24 mouse cellular contexts compared by ENCODE assay signal in the genomic region with DNA sequence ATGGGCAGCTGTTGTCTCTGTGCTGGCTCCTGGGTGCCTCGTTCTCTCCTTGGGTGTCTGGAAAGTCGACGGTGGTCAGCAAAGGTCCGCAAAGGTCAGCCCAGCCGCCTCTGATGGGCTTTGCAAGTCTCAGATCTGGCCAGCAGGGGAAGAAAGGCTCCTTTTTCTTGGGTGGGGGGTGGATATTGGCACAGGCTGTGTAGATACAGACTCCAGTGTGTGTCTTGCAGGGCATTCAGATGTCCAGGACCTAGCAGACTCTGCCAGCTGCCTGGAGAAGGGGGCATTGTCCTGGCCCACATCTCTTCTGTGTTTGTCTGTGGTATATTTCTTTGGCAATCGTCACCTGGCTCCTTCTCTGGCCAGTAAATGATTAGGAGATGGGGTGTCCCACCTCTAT. TPM values are rescaled to one million over a fixed set of nuclear protein-coding genes. Genes with fewer than 3 reads are reported as not detected.
DNase-seq lines count a peak whose midpoint lies in the region; ATAC-seq and TF ChIP-seq lines count a peak whose summit lies in the region.
"Had no signal": no experiment of that assay in that cellular context is flagged by ENCODE, and none has a peak within 500 bp of the region (broad histone marks: within the 10 kb centered on the region; RNA-seq: fewer than 3 reads in every experiment).

No protein-coding gene starts in this region.

- no peaks in the 10 kb centered on the region for H3K36me3 ChIP-seq in forebrain, embryonic 10.5 days (replicated peaks)
- no peaks in the 10 kb centered on the region for H3K36me3 ChIP-seq in forebrain, embryonic 12.5 days (replicated peaks)
- H3K36me3 ChIP-seq in hindbrain, embryonic 14.5 days (replicated peaks; ENCODE audit: control insufficient read depth, insufficient read depth) = no peaks in the 10 kb centered on the region
- H3K36me3 ChIP-seq in hindbrain, embryonic 10.5 days = no peaks in the 10 kb centered on the region
- H3K36me3 ChIP-seq in midbrain, embryonic 13.5 days = no peaks in the 10 kb centered on the region
- H3K36me3 ChIP-seq in midbrain, embryonic 11.5 days (ENCODE audit: control insufficient read depth, insufficient read depth, low read length) = no peaks in the 10 kb centered on the region
- H3K36me3 ChIP-seq: embryonic facial prominence, embryonic 12.5 days; heart, embryonic 10.5 days; kidney, embryonic 15.5 days; limb, embryonic 10.5 days; neural tube, embryonic 13.5 days had no signal

- ATAC-seq in forebrain, embryonic 12.5 days (ENCODE audit: low FRiP score) = no peak
- ATAC-seq in hindbrain, embryonic 14.5 days (ENCODE audit: low FRiP score) = no peak
- ATAC-seq in midbrain, embryonic 13.5 days = no peak
- ATAC-seq in midbrain, embryonic 11.5 days (ENCODE audit: low FRiP score) = no peak
- ATAC-seq: activated CD4-positive, CD25-positive, alpha-beta regulatory T cell, adult 4 months had no signal

- H3K9me3 ChIP-seq in forebrain, embryonic 10.5 days = no peaks in the 10 kb centered on the region
- no peaks in the 10 kb centered on the region for H3K9me3 ChIP-seq in forebrain, embryonic 12.5 days
- no peaks in the 10 kb centered on the region for H3K9me3 ChIP-seq in hindbrain, embryonic 14.5 days (ENCODE audit: control insufficient read depth, low read length)
- H3K9me3 ChIP-seq in hindbrain, embryonic 10.5 days = no peaks in the 10 kb centered on the region
- no peaks in the 10 kb centered on the region for H3K9me3 ChIP-seq in midbrain, embryonic 13.5 days
- H3K9me3 ChIP-seq in midbrain, embryonic 11.5 days (ENCODE audit: control insufficient read depth, low read length) = no peaks in the 10 kb centered on the region
- H3K9me3 ChIP-seq: embryonic facial prominence, embryonic 12.5 days; heart, embryonic 10.5 days; kidney, embryonic 15.5 days; limb, embryonic 10.5 days; neural tube, embryonic 13.5 days had no signal

- TF ChIP-seq CTCF in olfactory bulb, adult 2 months (IDR thresholded peaks at IDR 0.05; ENCODE audit: insufficient read depth, low read depth, low read length) = no peak

- H3K4me2 ChIP-seq in forebrain, embryonic 12.5 days = no peak overlapping the region
- no peak overlapping the region for H3K4me2 ChIP-seq in hindbrain, embryonic 14.5 days (replicated peaks)
- H3K4me2 ChIP-seq in midbrain, embryonic 13.5 days (replicated peaks) = no peak overlapping the region
- no peak overlapping the region for H3K4me2 ChIP-seq in midbrain, embryonic 11.5 days
- H3K4me2 ChIP-seq: embryonic facial prominence, embryonic 12.5 days; kidney, embryonic 15.5 days; neural tube, embryonic 13.5 days had no signal

- H3K9ac ChIP-seq in forebrain, embryonic 12.5 days = no peak overlapping the region
- H3K9ac ChIP-seq in hindbrain, embryonic 14.5 days = no peak overlapping the region
- no peak overlapping the region for H3K9ac ChIP-seq in midbrain, embryonic 13.5 days (replicated peaks)
- no peak overlapping the region for H3K9ac ChIP-seq in midbrain, embryonic 11.5 days (ENCODE audit: low read length)
- H3K9ac ChIP-seq: embryonic facial prominence, embryonic 12.5 days; kidney, embryonic 15.5 days; neural tube, embryonic 13.5 days had no signal

- peak overlapping the region; percentile 54 for H3K27ac ChIP-seq in forebrain, embryonic 10.5 days
- H3K27ac ChIP-seq in forebrain, embryonic 12.5 days = no peak overlapping the region
- H3K27ac ChIP-seq in hindbrain, embryonic 14.5 days = peak overlapping the region; percentile 63; the same call in 1 of the 2 replicates
- no peak overlapping the region for H3K27ac ChIP-seq in hindbrain, embryonic 10.5 days
- H3K27ac ChIP-seq in midbrain, embryonic 13.5 days = 0 out of 2 replicates have a peak overlapping the region, but pooled peaks have one; percentile 44
- H3K27ac ChIP-seq in midbrain, embryonic 11.5 days (ENCODE audit: low read depth, low read length) = no peak overlapping the region
- peak overlapping the region; percentile 48; the same call in 1 of the 2 replicates for H3K27ac ChIP-seq in olfactory bulb, adult 2 months (ENCODE audit: insufficient read depth, low read depth, low read length)
- H3K27ac ChIP-seq: embryonic facial prominence, embryonic 12.5 days; gastrocnemius, adult 2 months; heart, embryonic 10.5 days; kidney, embryonic 15.5 days; limb, embryonic 10.5 days; neural tube, embryonic 13.5 days had no signal

- no peak overlapping the region for H3K4me3 ChIP-seq in forebrain, embryonic 10.5 days
- H3K4me3 ChIP-seq in forebrain, embryonic 12.5 days (replicated peaks) = no peak overlapping the region
- H3K4me3 ChIP-seq in hindbrain, embryonic 14.5 days (replicated peaks; ENCODE audit: low read length) = no peak overlapping the region
- no peak overlapping the region for H3K4me3 ChIP-seq in hindbrain, embryonic 10.5 days
- no peak overlapping the region for H3K4me3 ChIP-seq in midbrain, embryonic 13.5 days (replicated peaks)
- no peak overlapping the region for H3K4me3 ChIP-seq in midbrain, embryonic 11.5 days (ENCODE audit: low read depth, low read length)
- H3K4me3 ChIP-seq in olfactory bulb, adult 2 months (ENCODE audit: insufficient read depth, low read depth, low read length) = no peak overlapping the region
- H3K4me3 ChIP-seq: embryonic facial prominence, embryonic 12.5 days; gastrocnemius, adult 2 months; heart, embryonic 10.5 days; kidney, embryonic 15.5 days; limb, embryonic 10.5 days; neural tube, embryonic 13.5 days had no signal

- WGBS in forebrain, embryonic 10.5 days = 64% methylated on average over 6 of the region's 6 CpGs
- 68% methylated on average over 6 of the region's 6 CpGs for WGBS in forebrain, embryonic 12.5 days
- 68% methylated on average over 6 of the region's 6 CpGs for WGBS in hindbrain, embryonic 14.5 days
- 68% methylated on average over 6 of the region's 6 CpGs for WGBS in hindbrain, embryonic 10.5 days
- 64% methylated on average over 6 of the region's 6 CpGs for WGBS in midbrain, embryonic 13.5 days
- WGBS in midbrain, embryonic 11.5 days = 61% methylated on average over 6 of the region's 6 CpGs
- 50% methylated on average over 6 of the region's 6 CpGs for WGBS in olfactory bulb, adult 2 months

- no peak for TF ChIP-seq POLR2A in olfactory bulb, adult 2 months (IDR thresholded peaks at IDR 0.05; ENCODE audit: insufficient read depth, low read depth, low read length)

- peaks cover 40% of the 10 kb centered on the region for H3K4me1 ChIP-seq in forebrain, embryonic 10.5 days
- peaks cover 24% of the 10 kb centered on the region for H3K4me1 ChIP-seq in forebrain, embryonic 12.5 days
- 0 out of 2 replicates have a peak, but pooled peaks cover 4% of the 10 kb centered on the region for H3K4me1 ChIP-seq in hindbrain, embryonic 14.5 days (replicated peaks; ENCODE audit: control insufficient read depth, insufficient read depth, low read length)
- H3K4me1 ChIP-seq in hindbrain, embryonic 10.5 days (replicated peaks) = peaks cover 34% of the 10 kb centered on the region
- peaks cover 18% of the 10 kb centered on the region for H3K4me1 ChIP-seq in midbrain, embryonic 13.5 days (replicated peaks)
- H3K4me1 ChIP-seq in midbrain, embryonic 11.5 days (ENCODE audit: control insufficient read depth, insufficient read depth, low read length) = peaks cover 18% of the 10 kb centered on the region
- peaks cover 20% of the 10 kb centered on the region for H3K4me1 ChIP-seq in olfactory bulb, adult 2 months (ENCODE audit: control insufficient read depth, insufficient read depth, low read length)
- H3K4me1 ChIP-seq: embryonic facial prominence, embryonic 12.5 days; heart, embryonic 10.5 days; limb, embryonic 10.5 days had no signal

- H3K27me3 ChIP-seq in forebrain, embryonic 10.5 days (ENCODE audit: poor library complexity, severe bottlenecking) = peaks cover 75% of the 10 kb centered on the region
- H3K27me3 ChIP-seq in forebrain, embryonic 12.5 days = no peaks in the 10 kb centered on the region
- no peaks in the 10 kb centered on the region for H3K27me3 ChIP-seq in hindbrain, embryonic 14.5 days (ENCODE audit: control insufficient read depth, insufficient read depth, low read length)
- H3K27me3 ChIP-seq in hindbrain, embryonic 10.5 days (ENCODE audit: insufficient read depth, poor library complexity, severe bottlenecking) = peaks cover 84% of the 10 kb centered on the region
- H3K27me3 ChIP-seq in midbrain, embryonic 13.5 days = peaks cover 41% of the 10 kb centered on the region
- peaks cover 2% of the 10 kb centered on the region; the same call in 1 of the 2 replicates for H3K27me3 ChIP-seq in midbrain, embryonic 11.5 days (ENCODE audit: control insufficient read depth, insufficient read depth, low read length)

- no peak for DNase-seq in forebrain, embryonic 10.5 days (ENCODE audit: extremely low spot score, low spot score)
- DNase-seq in hindbrain, embryonic 14.5 days (ENCODE audit: low spot score) = no peak
- DNase-seq in hindbrain, embryonic 10.5 days (ENCODE audit: low spot score) = no peak
- DNase-seq in midbrain, embryonic 11.5 days (ENCODE audit: low spot score, missing footprints) = no peak
- no peak for DNase-seq in kidney, postnatal 14 days
- DNase-seq: adrenal gland, adult 8-10 months; cerebellum, adult 2 months; cerebellum, postnatal 25 days; gastrocnemius, adult 2 months; kidney, adult 11 months; kidney, postnatal 4 days; liver; lung, postnatal 4 days; right cerebral cortex, postnatal 25 days; spleen, adult 18-20 months had no signal

RNA-seq across cellular contexts. Expression of a gene that starts 49.2 kb away (rescaled TPM):
- 2.4 and 3.3 TPM in 2 replicates for polyA plus RNA-seq in forebrain, embryonic 10.5 days (2016; fragmentation: Nextera tagmentation; extraction: Ambion mirVana)
- polyA plus RNA-seq in forebrain, embryonic 12.5 days (2016; fragmentation: Nextera tagmentation; extraction: Ambion mirVana) = 7.1 and 8.5 TPM in 2 replicates
- polyA plus RNA-seq in hindbrain, embryonic 14.5 days (2014; fragmentation: Nextera tagmentation; extraction: Ambion mirVana) = 3.7 and 5.0 TPM in 2 replicates
- 0.12 and 0.67 TPM in 2 replicates for polyA plus RNA-seq in hindbrain, embryonic 10.5 days (2016; fragmentation: Nextera tagmentation; extraction: Ambion mirVana)
- polyA plus RNA-seq in midbrain, embryonic 13.5 days (2015; fragmentation: Nextera tagmentation; extraction: Ambion mirVana) = 2.1 and 2.5 TPM in 2 replicates
- polyA plus RNA-seq in midbrain, embryonic 11.5 days (2014; fragmentation: Nextera tagmentation; extraction: Ambion mirVana) = 0.41 and 0.75 TPM in 2 replicates
- polyA plus RNA-seq in olfactory bulb, adult 2 months (2012; ENCODE audit: insufficient read depth, insufficient read length, low replicate concordance, missing spikeins) = not detected in 2 replicates
- polyA plus RNA-seq: activated CD4-positive, CD25-positive, alpha-beta regulatory T cell, adult 4 months; heart, embryonic 10.5 days; limb, embryonic 10.5 days had no signal

Comparison
In these comparisons a context has a peak if more than half of its experiments do, and no peak if none do; other contexts are left out.
1. H3K27ac ChIP-seq: peak in forebrain, embryonic 10.5 days (single experiment), hindbrain, embryonic 14.5 days (single experiment), midbrain, embryonic 13.5 days (single experiment) and olfactory bulb, adult 2 months (single experiment); none in forebrain, embryonic 12.5 days (single experiment), hindbrain, embryonic 10.5 days (single experiment) and midbrain, embryonic 11.5 days (single experiment).